Mouse (Mus musculus) embryo, embryonic 10 days (tissue): ENCODE measurements around the gene Gm20661.
A peak's percentile ranks its signal among the peaks of the same experiment; 100 is the strongest.

Experiments
- DNase-seq: peaks from one replicate; pipeline ENCODE4 v3.0.0-alpha.2; 2015; ENCODE audit warnings: low spot score

Gene Gm20661

DNA sequence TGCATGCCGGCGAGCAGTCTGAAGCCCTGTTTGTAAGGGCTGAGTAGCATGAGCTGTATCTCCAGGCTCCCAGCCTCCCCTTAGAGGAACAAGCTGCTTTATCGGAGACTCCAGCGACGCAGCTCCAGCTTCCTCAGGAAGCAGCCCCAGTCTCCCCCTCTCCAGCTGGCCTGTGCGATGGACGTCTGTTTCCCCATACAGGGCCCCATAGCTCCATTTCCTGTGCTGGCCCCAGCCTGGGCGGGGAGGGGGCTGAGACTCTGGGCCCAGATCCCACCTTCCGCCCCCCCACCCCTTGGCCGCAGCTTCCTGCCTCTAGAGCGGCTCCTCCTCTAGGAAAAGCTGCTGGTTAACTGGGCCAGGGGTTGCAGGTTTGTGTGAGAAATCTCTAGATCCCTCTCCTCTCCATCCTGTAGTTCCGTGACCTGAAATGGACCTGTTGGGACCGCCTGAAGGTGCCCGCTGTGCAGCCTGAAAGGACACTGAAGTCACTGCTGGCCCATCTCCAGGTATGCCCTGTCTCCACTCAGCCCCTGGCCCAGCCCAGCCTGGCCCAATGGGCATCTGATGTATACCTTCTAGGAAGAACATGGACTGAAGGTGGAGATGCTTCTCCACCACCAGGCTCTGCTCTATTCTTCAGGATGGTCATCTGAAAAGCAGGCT, at the start of gene Gm20661:
TSS of gene Gm20661 (plus strand) at position 378 of the 666 bp plus-strand sequence.
- DNase-seq: peak; percentile 79

DNA sequence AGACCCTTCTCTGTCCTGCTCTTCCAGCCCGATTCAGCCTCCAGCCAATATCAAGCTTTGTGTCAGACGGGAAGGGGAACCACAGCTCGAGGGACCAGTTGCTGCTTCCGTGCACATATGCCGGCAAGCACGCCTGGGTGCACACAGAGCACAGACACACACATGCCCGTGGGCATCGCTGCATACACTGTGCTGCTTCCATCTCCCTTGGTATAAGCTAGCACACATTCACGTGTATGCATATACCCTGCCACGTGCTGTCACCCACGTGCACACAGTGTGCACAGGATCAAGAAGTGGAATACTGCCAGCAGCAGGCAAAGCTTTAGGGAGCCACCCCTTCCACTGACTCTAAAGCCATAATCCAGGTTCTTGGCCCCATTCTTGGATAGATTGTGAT, 48.7 kb upstream of the Gm20661 start:
- no peak for DNase-seq

DNA sequence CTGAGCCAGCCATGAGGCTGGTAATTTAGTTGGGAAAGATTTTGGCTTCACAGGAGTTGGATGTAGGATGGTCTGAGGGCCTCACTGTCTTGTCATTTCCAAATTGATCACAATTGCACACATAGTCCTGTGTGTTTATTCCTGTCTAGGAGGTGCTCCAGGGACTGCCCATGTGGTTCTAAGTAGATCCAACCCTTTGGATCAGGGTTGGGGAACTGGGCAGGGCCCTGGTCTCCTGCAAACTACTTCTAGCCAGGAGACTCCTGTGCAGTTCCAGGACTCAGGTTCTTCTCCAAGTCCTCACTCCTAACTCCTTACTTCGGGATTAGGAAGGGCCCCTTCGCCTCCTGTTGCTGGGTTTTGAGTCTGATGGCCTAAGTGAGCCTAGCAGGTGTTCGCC, 47.5 kb upstream of the Gm20661 start, which contains the start of gene Camkv:
TSS of gene Camkv (plus strand) at position 301 of the 400 bp plus-strand sequence.
- no peak for DNase-seq

DNA sequence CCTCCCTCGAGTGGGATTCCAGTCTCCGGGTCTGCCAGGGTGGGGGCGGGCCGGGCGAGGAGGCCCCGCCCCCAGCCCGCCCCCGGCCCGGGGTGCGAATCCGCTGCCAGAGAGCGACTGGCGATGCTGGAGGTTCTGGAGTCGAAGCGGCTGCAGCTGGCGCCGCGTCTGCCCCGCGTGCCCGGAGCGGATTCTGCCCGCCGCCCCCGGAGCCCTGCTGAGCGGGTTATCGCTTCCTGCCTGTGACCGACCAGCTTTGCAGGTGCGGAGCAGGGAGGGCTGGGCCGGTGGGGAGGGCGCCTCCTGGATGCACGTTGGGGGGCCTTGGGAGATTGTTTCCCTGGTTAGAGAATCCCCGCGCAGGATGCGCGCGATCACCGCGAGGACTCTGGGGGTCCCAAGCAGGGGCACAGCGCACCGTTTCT, 47.1 kb upstream of the Gm20661 start:
- peak; percentile 35 for DNase-seq

DNA sequence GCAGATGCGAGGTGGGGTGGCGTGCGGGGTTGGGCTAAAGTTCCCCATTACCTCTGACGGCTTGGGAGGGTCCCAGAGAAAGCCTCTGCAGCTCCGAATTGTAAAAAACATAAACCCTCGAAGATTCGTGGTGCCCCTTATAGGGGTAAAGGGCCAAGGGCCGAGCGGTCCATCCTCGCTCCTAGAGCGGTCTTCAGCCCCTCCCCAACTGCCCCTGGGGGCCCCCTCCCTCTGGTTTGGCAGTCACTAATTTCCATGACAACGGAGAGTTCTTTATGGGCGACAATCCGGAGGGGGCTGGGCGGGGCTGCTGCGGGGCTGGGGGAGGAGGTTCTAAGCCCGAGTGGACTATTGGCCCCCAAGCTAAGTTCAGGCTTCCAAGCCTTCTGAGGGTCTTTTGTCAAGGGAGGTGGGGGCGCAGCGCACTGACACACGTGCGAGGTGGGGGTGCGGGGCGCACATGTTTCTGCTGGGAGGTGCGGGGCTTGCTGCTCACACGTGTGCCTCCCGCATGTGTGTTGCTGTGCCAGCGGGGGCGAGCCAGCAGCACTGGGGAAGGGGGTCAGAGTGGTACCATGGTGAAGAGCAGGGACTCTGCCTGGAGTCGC, 46.5 kb upstream of the Gm20661 start:
- peak; percentile 36 for DNase-seq

DNA sequence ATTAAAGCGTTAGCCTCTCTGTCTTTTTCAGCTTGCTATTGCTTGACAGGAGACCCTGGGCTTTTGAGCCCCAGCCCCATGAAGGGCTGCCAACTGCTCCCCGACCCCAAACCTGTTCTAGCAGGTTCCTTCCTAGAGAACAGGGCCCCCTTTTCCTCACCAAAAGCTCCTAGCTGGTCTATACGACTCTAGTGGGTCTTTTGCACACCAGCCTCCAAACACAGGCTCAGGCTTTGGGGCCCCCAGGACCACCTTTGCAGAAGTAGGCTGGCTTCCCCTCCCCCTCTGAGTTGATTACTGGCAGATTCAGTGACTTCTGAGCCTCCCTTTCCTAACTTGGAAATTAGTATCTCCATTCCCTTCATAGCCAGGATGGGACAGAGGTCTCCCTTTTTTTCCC, 46.0 kb upstream of the Gm20661 start:
- no peak for DNase-seq

DNA sequence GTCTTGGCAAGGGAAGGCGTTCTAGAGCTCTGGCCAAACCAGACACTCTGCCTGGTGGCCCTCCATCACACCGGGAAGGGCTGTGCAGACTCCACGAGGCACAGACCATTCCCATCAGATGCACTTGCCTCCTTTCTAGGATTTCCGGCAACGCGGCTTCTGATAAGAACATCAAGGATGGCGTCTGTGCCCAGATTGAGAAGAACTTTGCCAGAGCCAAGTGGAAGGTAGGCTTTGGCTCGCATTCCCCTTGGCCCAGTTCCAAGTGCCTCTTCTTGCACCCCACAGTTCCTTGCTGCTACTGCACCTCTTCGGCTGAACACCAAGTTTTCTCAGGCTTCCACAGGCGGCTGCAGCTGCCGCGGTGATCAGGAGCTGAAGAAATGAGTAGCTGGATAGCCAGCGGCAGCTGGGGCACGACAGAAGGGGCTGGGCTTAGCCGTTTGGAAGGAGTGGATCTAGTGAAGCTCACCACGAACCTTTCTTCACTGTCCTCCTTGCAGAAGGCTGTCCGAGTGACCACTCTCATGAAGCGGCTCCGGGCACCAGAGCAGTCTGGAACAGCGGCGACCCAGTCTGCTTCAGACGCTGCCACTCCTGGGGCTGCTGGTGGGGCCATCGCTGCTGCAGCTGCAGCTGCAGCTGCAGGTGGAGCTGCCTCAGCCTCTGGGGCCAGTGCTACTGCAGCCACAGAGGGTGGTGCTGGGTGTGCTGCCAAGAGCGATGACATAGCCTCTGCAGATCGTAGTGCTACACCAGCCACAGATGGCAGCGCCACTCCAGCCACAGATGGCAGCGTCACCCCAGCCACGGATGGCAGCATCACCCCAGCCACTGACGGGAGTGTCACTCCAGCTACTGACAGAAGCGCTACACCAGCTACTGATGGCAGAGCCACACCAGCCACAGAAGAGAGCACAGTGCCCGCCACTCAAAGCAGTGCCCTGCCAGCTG, 35.3 kb upstream of the Gm20661 start:
- no peak for DNase-seq

DNA sequence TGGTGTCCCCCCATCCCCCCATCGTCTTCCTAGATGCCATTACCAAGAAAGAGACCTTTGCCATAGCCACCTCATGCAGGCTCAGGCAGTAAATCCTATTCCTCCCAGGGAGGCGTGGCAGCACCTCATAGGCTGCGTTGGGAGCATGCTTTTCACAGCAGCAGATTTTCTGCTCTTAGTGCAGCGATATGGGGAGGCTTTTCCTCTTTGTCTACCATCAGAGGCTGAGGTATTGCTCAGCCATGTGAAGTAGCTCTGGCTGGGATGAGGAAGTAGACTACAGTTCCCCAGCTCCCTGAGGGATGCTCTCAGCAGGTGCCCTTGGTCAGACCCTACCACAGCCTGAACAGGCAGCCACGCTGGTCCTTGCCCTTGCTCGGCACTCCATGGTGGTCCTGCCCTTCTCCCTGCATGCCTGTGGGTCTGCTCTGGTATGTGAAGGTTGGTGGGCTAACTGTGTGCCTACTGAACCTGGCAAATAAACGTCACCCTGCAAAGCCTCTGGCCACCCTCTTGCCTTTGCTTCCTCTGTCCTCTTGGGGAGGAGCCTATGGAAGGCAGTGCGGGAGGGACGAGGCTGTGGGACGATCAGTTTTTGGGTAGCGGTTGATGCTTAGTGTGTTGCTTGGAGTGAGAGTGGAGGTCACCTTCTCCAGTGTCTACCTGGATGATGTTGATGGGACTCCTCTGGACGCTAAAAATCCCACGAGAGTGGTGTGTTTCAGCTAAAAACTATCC, 33.5 kb upstream of the Gm20661 start:
- DNase-seq: no peak

DNA sequence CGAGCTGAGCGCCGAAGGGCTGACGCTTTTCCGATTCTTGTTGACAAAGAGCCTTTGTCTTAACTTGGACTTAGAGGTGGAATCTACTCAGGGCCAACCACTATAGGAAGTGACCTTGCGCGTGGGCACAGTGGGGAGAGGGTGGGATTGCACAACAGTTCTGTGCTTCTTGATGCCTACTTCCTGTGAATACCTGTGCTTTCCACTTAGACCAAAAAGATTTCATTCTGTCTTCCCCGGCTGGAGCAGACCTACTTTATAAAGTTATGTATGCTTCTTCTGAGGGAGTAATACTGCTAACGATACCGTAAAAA, 33.0 kb upstream of the Gm20661 start, which contains the start of gene Traip:
TSS of gene Traip (plus strand) at position 215 of the 314 bp plus-strand sequence.
- no peak for DNase-seq

DNA sequence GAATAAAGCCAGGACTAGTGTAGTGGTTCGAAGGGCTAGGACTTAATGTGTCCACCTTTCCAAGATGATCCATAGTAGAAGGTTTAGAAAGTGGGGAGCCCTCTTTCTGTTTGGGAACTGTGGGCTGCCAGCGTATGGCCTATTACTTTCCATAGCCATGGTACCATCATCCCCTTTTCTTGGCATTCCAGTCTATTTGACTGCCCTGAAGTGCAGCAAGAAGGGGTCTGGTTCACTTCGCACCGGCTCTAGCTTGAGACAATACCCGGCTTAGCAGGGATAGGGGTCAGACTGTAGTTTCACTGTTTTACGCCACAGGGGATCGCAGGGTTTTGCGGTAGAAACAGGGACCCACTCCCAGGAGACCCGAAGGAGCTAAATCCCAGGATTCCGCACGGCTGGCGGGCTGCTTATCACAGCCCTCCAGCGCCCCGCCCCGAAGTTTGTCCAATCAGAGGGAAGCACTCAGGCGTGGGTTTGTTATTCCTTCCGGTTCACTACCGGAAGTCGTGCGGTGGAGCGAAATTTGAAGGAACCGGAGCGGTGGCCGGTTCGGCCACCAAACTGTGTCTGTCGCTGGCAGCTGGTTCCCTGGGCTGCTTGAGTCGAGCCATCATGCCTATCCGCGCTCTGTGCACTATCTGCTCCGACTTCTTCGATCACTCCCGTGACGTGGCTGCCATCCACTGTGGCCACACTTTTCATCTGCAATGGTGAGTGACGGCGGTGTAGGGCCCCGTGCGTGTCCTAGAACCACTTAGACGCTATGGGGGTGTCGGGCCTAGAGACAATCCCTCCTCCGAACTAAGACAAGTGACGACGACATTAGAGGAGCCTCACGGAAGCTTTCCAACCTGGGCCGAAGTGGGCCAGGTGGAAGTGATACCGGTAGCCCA, 32.1 kb upstream of the Gm20661 start:
- peak; percentile 94 for DNase-seq

DNA sequence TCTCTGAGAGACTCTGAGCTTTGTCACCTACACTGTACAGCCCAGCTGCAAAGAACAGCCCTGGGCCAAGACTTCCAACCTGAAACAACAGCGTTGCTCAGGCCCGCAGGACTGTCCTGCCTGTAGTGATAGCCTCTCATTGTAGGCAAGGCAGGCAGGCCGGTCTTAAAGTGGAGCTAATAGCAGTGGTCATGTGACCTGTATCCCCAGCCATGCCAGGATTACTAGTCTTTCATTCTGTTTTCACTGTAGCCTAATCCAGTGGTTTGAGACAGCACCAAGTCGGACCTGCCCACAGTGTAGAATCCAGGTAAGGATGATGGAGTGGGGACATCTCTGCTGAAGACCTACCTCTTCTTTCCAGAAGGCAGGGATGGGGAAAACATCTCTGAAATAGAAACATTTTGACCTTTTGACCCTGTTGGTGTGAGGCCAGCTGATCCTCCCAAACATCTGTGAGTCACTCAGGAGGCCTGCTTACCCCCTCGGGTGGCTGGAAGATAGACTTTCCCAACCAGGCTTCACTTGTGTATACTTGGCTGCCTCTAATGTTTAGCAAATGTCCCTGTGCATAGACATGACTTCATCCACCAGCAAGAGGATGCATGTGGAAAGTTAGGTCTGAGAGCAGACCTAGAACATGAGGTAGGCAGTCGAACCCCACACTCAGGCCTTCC, 27.1 kb upstream of the Gm20661 start:
- no peak for DNase-seq

DNA sequence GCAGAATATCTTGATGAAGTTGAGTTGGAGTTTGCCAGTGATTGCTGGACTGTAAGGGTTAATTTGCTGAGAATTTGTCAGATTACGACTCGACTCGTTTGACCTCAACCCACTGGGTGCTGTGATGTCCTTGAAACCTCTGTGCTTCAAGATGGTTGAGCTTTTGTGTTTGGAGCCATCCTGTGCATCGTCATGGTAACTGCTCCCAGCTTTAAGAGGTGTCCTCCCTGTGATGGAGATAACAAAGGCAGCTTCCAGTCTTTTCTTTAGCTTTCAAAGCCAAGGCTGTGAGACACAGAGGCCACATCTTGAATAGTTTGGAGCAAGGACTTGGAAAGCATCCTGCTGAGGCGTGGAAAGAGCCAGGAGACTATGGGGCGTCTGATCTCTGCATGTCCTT, 25.7 kb upstream of the Gm20661 start:
- DNase-seq: peak; percentile 16

DNA sequence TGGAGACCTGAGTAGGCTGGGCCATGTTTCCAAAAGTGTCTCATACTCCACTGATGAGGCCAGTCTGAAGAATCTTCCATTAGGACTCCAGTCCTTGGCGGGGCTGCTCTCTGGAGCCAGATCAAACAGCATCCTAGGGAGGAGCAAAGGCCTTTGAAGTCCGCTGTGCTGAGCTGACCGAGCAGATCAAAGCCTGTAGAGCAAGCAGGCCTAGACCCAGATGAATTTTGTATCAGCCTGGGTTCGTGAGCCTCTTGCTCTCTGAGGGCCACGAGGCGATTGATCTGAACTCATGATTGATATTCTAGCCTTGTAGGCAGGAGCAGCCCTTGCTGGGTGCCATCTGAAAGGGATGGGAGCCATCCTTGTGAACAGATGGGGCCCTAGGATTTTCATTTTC, 23.0 kb upstream of the Gm20661 start:
- peak; percentile 15 for DNase-seq

DNA sequence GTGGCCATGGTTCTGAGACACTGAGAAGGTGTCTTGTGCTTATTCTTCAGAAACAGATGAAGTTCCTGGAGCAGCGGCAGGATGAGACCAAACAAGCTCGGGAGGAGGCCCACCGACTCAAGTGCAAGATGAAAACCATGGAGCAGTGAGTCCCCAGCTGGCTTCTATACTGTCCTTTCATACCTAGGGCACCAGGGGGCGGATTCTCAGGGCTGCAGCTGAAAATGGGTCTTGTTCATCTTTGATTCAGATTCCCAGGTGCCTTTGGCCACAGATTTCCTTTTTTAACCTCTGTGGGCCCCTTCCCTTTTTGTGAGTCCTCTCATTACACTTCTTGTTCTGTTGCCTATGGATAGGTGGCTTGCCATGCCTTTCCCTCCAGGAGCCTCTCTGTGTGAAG, 21.9 kb upstream of the Gm20661 start:
- DNase-seq: no peak

DNA sequence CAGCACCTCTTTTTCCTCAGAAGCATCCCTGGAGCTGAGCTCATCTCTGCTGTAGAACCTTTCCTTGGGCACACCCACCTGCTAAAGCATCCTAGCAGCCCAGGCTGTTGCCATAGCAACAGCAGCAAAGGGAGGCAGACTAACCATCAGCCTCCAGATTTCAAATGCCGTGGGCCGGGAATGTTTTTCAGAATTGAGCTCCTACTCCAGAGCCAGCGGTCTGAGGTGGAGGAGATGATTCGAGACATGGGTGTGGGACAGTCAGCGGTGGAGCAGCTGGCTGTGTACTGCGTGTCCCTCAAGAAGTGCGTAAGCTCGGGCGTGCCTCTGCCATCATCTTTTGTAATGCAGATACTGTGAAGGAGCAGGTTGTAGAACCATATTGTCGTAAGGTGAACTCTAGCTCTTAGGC, 21.5 kb upstream of the Gm20661 start:
- DNase-seq: no peak

DNA sequence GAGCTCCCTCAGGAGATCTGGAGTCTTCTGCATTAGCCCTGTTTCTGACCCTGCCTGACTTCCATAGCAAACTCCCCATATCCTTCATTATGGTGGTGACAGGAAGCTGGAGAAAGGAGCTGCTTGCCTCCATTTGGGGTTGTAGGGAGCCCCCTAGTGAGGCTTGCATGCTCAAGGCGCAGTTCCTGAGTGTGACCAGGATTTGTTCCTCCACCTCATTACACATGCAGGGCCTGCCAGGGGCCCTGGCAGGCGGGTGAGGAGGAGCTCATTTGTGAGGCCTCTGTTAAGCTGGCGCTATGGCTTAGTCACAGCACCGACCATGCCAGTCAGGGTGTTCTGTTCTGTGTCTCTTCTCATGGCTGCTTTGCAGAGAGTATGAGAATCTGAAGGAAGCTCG, 21.0 kb upstream of the Gm20661 start:
- DNase-seq: peak; percentile 53

DNA sequence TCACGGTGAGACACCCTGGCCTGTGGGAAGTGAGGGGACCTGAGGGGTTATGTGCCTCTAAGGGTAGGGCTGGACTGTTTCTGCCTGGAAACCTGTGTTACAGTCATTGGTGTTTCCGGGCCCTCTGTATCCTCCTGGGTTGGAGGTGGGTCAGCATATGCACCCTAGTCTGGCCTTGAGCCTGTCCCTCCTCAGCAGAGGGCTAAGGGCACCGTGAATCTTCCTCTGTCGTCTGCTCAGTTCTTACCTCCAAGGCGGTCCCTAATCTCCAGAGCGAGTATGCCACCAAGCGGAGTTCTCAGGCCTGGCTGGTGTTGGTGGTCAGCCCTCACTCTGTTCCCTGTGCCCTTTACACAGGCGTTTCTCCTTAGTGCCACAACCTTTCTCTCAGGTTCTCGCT, 19.9 kb upstream of the Gm20661 start:
- DNase-seq: no peak

DNA sequence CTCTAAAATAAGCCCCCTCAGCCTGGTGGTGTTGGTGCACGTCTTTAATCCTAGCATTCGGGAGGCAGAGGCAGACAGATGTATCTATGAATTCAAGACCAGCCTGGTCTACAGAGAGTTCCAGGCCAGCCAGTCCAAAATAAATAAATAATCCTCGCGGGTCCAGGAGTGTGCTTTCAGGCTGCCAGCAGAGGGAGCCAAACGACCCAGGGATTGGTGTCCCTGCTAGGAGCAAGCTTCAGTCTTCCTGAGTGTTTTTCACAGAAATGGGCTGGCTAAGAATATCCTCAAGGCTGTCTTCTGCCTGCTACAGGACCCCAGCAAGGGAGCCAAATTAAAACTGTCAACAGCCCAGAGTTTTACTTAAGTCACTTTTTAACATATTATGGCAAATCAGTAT, 19.2 kb upstream of the Gm20661 start:
- peak; percentile 90 for DNase-seq

DNA sequence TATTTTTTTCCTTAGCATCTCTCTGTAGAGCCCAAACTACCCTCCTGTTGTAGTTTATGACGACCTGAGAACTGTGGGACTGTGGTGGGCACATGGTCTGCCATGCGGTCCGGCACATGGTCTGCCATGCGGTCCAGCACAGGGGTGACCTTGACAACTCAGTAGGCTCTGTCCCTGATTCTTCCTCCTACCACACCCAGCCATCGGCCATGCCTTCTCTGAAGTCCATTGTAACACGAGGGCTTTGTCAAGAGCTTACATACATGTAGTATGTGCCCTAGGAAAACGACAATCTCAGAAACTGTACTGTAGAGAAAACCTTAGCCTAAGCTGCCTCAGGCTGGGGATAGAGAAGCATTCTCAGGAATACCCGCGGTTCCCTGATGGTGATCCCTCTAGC, 18.2 kb upstream of the Gm20661 start:
- no peak for DNase-seq

DNA sequence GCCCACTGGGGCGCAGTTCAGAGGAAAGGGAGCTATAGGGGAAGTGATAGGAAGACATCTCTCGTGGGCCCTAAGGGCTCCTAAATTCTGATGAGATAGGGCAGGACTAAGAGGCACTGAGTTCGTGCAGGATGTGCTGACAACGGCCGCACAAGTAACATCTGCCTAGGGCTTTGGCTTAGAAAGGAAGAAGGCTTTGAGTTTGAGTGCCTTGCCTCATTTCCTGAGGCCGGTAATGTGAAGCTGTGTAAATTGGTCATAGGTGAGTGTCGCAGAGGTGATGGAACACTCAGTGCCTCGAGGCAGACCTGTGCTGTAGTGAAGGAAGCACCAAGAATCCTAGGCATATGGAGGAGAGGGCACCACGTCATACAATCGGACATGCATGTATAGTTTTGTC, 16.2 kb upstream of the Gm20661 start:
- no peak for DNase-seq

DNA sequence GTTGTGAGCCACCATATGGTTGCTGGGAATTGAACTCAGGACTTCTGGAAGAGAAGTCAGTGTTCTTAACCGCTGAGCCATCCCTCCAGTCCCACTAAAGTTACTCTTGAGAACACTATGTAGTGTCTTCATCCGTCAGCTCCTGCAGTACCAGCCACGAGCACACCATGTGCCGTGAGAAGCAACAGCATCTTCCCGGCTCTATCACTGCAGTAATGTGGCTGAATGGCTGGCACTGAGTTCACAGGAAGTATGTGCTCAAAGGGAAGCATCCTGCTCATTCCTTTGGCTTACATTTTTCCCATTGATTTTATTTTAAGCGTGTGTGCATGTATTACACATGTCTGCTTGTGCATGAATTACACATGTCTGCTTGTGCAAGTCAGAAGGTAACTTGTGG, 15.4 kb upstream of the Gm20661 start:
- DNase-seq: no peak
